Mouse (Mus musculus) forebrain, embryonic 10.5 days (tissue): ENCODE measurements around the gene Emc6. TPM values are rescaled to one million over a fixed set of nuclear protein-coding genes. Genes with fewer than 3 reads are reported as not detected.

Source experiments
- DNase-seq: peaks from one replicate; pipeline ENCODE4 v3.0.0-alpha.2; 2017; ENCODE audit warnings: low spot score; ENCODE audit errors: extremely low spot score
- H3K27ac ChIP-seq: fragments of 300-500 bp; sonication (generic); 2 replicates; pipeline ENCODE4 v1.5.1; 2016; ENCODE audit warnings: mild to moderate bottlenecking
- H3K27me3 ChIP-seq: fragments of 300-500 bp; sonication (generic); 2 replicates; pipeline ENCODE4 v1.6.1; 2016; ENCODE audit warnings: mild to moderate bottlenecking; ENCODE audit not compliant: poor library complexity, severe bottlenecking
- H3K36me3 ChIP-seq: fragments of 300-500 bp; sonication (generic); replicated peaks from 2 replicates; pipeline ENCODE4 v1.6.1; 2016; ENCODE audit warnings: mild to moderate bottlenecking, moderate library complexity
- H3K4me1 ChIP-seq: fragments of 300-500 bp; sonication (generic); 2 replicates; pipeline ENCODE4 v1.6.1; 2016
- H3K4me3 ChIP-seq: fragments of 300-500 bp; sonication (generic); 2 replicates; pipeline ENCODE4 v1.5.1; 2016; ENCODE audit warnings: mild to moderate bottlenecking, moderate library complexity
- H3K9me3 ChIP-seq: fragments of 300-500 bp; sonication (generic); 2 replicates; pipeline ENCODE4 v1.6.1; 2016; ENCODE audit warnings: mild to moderate bottlenecking, moderate library complexity
- WGBS: fragments of 180-500 bp; shearing (Covaris S2); methylation state at CpG from one replicate; pipeline ENCODE4 v1.1.7; 2016; 5-methylcytosine and 5-hydroxymethylcytosine counted together
- polyA plus RNA-seq: library from polyadenylated mRNA; unstranded; fragments of >200 nt; fragmentation: Nextera tagmentation; extraction: Ambion mirVana; gene quantifications from 2 replicates; pipeline ENCODE4 v1.2.1, GENCODE M21; 2016

Gene Emc6
- polyA plus RNA-seq, 1 experiment from 2014 or later = 138 TPM

DNA sequence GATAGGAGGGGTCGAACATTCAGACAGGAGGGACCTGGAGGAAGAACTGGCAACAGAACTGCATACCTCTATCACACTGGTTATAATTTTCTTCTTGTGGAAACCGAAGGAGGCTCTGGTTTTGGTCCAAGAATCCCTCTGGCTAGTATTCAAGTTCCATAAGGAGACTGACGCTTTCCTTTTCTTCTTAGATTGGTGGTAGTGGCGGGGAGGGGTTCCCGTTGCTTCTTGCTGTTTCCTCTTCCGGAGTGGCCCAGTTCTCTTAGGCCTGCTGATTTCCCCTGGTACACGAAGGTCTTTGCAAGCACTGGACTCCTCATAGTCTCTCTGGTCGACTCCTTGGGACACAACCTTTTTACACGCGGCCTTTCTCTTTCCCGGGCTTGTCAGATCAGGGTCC is 39.7 kb downstream of the Emc6 start:
- Histone ChIP-seq H3K4me3 (peak overlapping the region; percentile 81), H3K27ac (peak overlapping the region; percentile 94), H3K27me3 (no peaks in the 10 kb centered on the region), H3K9me3 (peaks cover 37% of the 10 kb centered on the region), H3K36me3 (peaks cover 48% of the 10 kb centered on the region), H3K4me1 (peaks cover 42% of the 10 kb centered on the region)
- 57% methylated on average over 11 of the region's 11 CpGs for WGBS
- no peak for DNase-seq

DNA sequence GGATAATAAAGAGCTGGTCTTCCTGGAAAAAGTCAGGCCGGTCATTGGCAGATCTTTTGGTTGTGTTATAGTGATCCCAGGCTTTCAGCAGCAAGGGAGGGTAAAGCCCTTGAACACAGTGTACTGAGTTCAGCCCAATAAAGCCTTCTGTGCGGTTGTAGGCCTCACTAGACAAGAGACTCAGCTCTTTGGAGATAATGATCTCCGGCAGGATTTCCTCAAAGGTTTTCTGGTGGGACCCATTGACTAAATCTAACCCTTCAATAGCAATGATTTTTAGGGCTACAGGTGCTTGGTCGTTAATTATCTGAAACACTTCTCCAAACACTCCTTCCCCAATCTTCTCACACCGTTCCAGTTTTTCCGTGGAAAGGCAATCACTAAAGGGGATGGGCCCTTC is 40.2 kb downstream of the Emc6 start:
- Histone ChIP-seq H3K4me1 (peaks cover 42% of the 10 kb centered on the region), H3K9me3 (peaks cover 37% of the 10 kb centered on the region), H3K4me3 (peak overlapping the region; percentile 81), H3K36me3 (peaks cover 53% of the 10 kb centered on the region), H3K27me3 (no peaks in the 10 kb centered on the region), H3K27ac (no peak overlapping the region)
- WGBS = 93% methylated on average over 6 of the region's 6 CpGs
- no peak for DNase-seq

DNA sequence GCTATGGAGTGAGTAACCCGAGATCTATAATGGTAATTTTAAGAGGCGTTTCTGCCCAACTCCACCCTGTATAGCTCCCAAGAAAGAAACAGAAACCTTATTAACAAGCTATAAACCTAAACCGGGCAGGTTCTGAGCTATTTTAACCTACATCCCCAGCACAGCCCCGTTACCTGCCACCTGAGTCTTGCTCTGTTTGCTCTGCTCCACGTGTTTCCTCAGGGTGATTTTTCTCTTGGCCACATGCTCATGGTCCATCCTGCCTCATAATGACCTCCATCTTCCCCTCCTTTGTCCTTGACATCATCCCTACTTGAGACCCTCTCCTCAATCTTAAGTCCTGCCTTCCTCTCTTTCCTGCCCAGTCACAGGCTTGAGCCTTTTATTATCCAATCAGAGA is 42.6 kb downstream of the Emc6 start:
- peaks cover 37% of the 10 kb centered on the region for H3K9me3 ChIP-seq
- H3K27me3 ChIP-seq = no peaks in the 10 kb centered on the region
- H3K27ac ChIP-seq = no peak overlapping the region
- H3K4me3 ChIP-seq = peak overlapping the region; percentile 81; the same call in 1 of the 2 replicates
- DNase-seq = no peak
- peaks cover 42% of the 10 kb centered on the region for H3K4me1 ChIP-seq
- WGBS = 95% methylated on average over 5 of the region's 5 CpGs
- H3K36me3 ChIP-seq = peaks cover 74% of the 10 kb centered on the region

DNA sequence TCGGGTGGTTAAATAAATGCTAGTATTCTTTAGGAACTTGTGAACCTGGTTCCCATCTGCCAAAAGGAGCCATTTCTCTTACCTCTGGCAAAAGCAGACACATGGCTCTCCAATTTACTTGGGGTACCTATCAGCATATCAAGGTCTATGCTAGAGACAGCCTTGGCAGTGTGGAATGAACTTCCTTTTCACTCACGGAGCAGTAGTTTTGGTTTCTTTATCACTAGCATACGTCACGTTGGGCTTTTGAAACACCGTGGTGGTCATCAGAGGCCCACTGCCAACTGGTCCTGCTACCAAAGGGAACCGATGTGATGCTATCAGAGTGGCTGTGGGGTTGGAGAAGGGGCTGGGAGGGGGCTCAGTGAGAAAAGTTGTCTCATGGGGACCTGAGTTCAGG is 43.8 kb downstream of the Emc6 start:
- DNase-seq = no peak
- Histone ChIP-seq H3K36me3 (peaks cover 85% of the 10 kb centered on the region), H3K4me1 (peaks cover 36% of the 10 kb centered on the region), H3K4me3 (no peak overlapping the region), H3K27ac (no peak overlapping the region), H3K9me3 (peaks cover 37% of the 10 kb centered on the region), H3K27me3 (no peaks in the 10 kb centered on the region)
- 94% methylated on average over 6 of the region's 6 CpGs for WGBS

DNA sequence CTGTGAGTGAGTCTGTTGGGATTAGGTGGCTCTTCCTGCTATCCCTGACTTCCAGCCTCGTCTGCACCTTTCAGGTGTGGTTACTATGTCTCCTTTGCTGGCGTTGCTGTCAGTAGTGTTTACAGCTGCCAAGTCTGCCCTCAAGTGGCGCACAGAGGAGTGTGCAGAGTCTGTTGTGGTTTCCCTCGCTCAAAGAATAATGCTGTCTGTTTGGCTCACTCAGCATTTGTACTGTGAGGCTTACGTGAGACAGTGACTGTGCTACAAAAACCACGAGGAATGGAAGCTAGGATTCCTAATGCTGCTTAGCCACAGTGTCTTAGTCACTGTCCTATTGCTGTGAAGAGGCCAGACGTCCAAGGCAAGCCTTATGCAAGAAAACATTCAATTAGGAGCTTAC is 45.8 kb downstream of the Emc6 start:
- DNase-seq = no peak
- Histone ChIP-seq H3K36me3 (peaks cover 95% of the 10 kb centered on the region), H3K9me3 (peaks cover 34% of the 10 kb centered on the region), H3K4me3 (no peak overlapping the region), H3K4me1 (peaks cover 18% of the 10 kb centered on the region), H3K27ac (no peak overlapping the region), H3K27me3 (no peaks in the 10 kb centered on the region)
- 88% methylated on average over 7 of the region's 7 CpGs for WGBS

DNA sequence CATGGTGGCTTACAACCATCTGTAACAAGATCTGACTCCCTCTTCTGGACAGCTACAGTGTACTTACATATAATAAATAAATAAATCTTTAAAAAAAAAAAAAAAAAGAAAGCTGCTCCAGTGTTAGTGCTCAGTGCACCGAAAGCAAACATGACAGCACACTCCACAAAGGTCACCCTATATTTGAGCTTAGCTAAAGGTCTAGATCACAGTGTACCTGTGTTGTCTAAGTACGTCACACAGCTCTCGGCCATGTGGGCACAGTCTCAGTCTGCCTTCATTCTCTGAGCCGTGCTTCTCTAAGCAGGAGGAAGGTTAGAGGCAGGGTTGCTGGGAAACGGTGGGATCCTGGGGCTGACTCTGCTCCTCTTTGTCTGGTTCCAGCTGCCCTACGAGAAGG is 50.3 kb downstream of the Emc6 start:
- WGBS = 93% methylated on average over 6 of the region's 6 CpGs
- Histone ChIP-seq H3K9me3 (no peaks in the 10 kb centered on the region; the same call in 1 of the 2 replicates), H3K4me1 (no peaks in the 10 kb centered on the region), H3K4me3 (no peak overlapping the region), H3K36me3 (peaks cover 89% of the 10 kb centered on the region), H3K27ac (no peak overlapping the region), H3K27me3 (no peaks in the 10 kb centered on the region)
- no peak for DNase-seq

Other genes starting within 250 kb of the Emc6 start
- gene Atp2a3, start 215.9 kb downstream of the Emc6 start, polyA plus RNA-seq = 1.2 and 1.6 TPM in 2 replicates
- gene P2rx1, start 177.9 kb downstream of the Emc6 start, polyA plus RNA-seq = 1.4 TPM in 2 replicates
- gene Camkk1, start 158.0 kb downstream of the Emc6 start, polyA plus RNA-seq = 4.6 and 5.4 TPM in 2 replicates
- 12.1 and 13.9 TPM in 2 replicates for gene Ncbp3, start 129.3 kb downstream of the Emc6 start, polyA plus RNA-seq
- gene Itgae, start 86.5 kb downstream of the Emc6 start, polyA plus RNA-seq = 0.45 and 0.54 TPM in 2 replicates
- gene Haspin, start 38.7 kb downstream of the Emc6 start, polyA plus RNA-seq = 25.3 and 28.6 TPM in 2 replicates
- 0.10 and 0.24 TPM in 2 replicates for gene P2rx5, start 16.6 kb downstream of the Emc6 start, polyA plus RNA-seq
- gene Tax1bp3, start within 50 bp of the Emc6 start, polyA plus RNA-seq = 143 TPM in 2 replicates
- 14.8 and 16.1 TPM in 2 replicates for gene Ctns, start 22.0 kb upstream of the Emc6 start, polyA plus RNA-seq
- 0.69 and 0.81 TPM in 2 replicates for gene Shpk, start 22.4 kb upstream of the Emc6 start, polyA plus RNA-seq
- not detected in 2 replicates for gene Trpv1, start 57.3 kb upstream of the Emc6 start, polyA plus RNA-seq
- 0.02 TPM in 1 of 2 replicates, not detected in the other for gene Trpv3, start 90.4 kb upstream of the Emc6 start, polyA plus RNA-seq
- gene Aspa, start 152.6 kb upstream of the Emc6 start, polyA plus RNA-seq = 0.12 and 0.14 TPM in 2 replicates
- not detected in 2 replicates for gene Gm49340, start 152.7 kb upstream of the Emc6 start, polyA plus RNA-seq
- gene Spata22, start 152.7 kb upstream of the Emc6 start, polyA plus RNA-seq = not detected in 2 replicates
- not detected in 2 replicates for gene Olfr20, start 173.7 kb upstream of the Emc6 start, polyA plus RNA-seq
- gene Olfr376, start 194.2 kb upstream of the Emc6 start, polyA plus RNA-seq = not detected in 2 replicates
- gene Olfr1, start 222.6 kb upstream of the Emc6 start, polyA plus RNA-seq = not detected in 2 replicates